In the genomic region with DNA sequence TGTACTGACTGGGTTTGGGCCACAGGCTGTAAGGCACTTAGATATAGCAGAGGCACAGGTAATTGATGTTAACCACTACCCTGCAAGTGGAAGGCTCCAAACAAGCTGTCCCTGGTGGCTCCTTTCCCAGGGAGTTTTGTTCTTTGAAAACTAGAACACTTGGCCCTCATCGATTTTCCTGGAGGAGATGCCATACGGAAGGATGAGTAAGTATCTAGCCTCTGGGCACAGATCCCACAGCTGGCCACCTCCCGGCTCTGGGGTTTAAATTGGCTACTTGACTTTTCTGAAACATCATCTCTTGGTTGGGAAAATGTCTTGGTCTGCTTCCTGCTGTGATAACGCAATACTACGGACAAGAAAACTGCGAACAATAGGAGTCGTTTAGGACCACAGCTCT, we compare ENCODE assay signal across 21 mouse cellular contexts. TPM values are rescaled to one million over a fixed set of nuclear protein-coding genes. Genes with fewer than 3 reads are reported as not detected.
A peak's percentile ranks its signal among the peaks of the same experiment; 100 is the strongest.
DNase-seq lines count a peak whose midpoint lies in the region; TF ChIP-seq lines count a peak whose summit lies in the region.
"Had no signal": no experiment of that assay in that cellular context is flagged by ENCODE, and none has a peak within 500 bp of the region (broad histone marks: within the 10 kb centered on the region; RNA-seq: fewer than 3 reads in every experiment).

No protein-coding gene starts in this region.

- TF ChIP-seq CTCF in gastrocnemius, adult 2 months (IDR thresholded peaks at IDR 0.05), result no peak

- H3K27ac ChIP-seq in gastrocnemius, adult 2 months, result no peak overlapping the region
- H3K27ac ChIP-seq: embryonic facial prominence, embryonic 12.5 days; forebrain, embryonic 12.5 days; heart, adult 2 months; heart, embryonic 15.5 days; hindbrain, embryonic 14.5 days; intestine, embryonic 15.5 days had no signal

- H3K4me3 ChIP-seq in gastrocnemius, adult 2 months, result no peak overlapping the region
- H3K4me3 ChIP-seq: embryonic facial prominence, embryonic 12.5 days; forebrain, embryonic 12.5 days; heart, adult 2 months; heart, embryonic 15.5 days; intestine, embryonic 15.5 days had no signal

- intact Hi-C loops in gastrocnemius, adult 2 months (cut with DNase I), result no loop called here
- intact Hi-C loops in gastrocnemius, postnatal 36 days (cut with DNase I), result no loop called here

- peak; percentile 43 for DNase-seq in gastrocnemius, adult 18-20 months (ENCODE audit: low spot score)
- DNase-seq in gastrocnemius, postnatal 4 days (ENCODE audit: low spot score in 2 of 2), result no peak
- peak; percentile 44 for DNase-seq in MN1 (ENCODE audit: low spot score)
- DNase-seq in gastrocnemius, adult 2 months, result peak; percentile 75
- DNase-seq in gastrocnemius, postnatal 36 days, result peak; percentile 39 to 44
- no peak for DNase-seq in kidney, adult 8-10 months
- no peak for DNase-seq in right cerebral cortex, adult 2 months (ENCODE audit: low spot score in 2 of 2)
- DNase-seq in yolk sac, embryonic 10.5 days (ENCODE audit: low spot score), result no peak
- DNase-seq: adrenal gland, adult 8-10 months; adrenal gland, postnatal 36 days; cerebellum, adult 11 months; cerebellum, adult 8-10 months; cerebellum, postnatal 25 days; heart, adult 2 months; heart, postnatal 14 days; kidney, adult 18-20 months had no signal

RNA-seq across cellular contexts. Expression of a gene that starts 25.0 kb away (rescaled TPM):
- total RNA-seq in gastrocnemius, adult 18-20 months (2021), result 10 to 100 TPM; 52.0 to 54.8 TPM
- total RNA-seq in gastrocnemius, postnatal 4 days (2021), result 10 to 100 TPM; 95.0 to 95.4 TPM
- total RNA-seq in gastrocnemius, adult 2 months (2021), result 10 to 100 TPM; 59.8 to 69.4 TPM
- 10 to 100 TPM; 64.7 to 76.9 TPM for total RNA-seq in gastrocnemius, postnatal 36 days (2021)

RNA-seq across cellular contexts. Expression of a gene that starts 28.1 kb away (rescaled TPM):
- total RNA-seq in gastrocnemius, adult 18-20 months (2021), result 10 to 100 TPM; 51.0 to 57.7 TPM
- total RNA-seq in gastrocnemius, postnatal 4 days (2021), result 10 to 100 TPM; 87.0 to 90.8 TPM
- total RNA-seq in gastrocnemius, adult 2 months (2021), result 10 to 100 TPM; 55.5 to 67.5 TPM
- total RNA-seq in gastrocnemius, postnatal 36 days (2021), result 10 to 100 TPM; 56.4 to 63.1 TPM

Comparison
In these comparisons a context has a peak if more than half of its experiments do, and no peak if none do; other contexts are left out.
1. DNase-seq: peak in gastrocnemius, adult 18-20 months (single experiment), MN1 (single experiment), gastrocnemius, adult 2 months (single experiment) and gastrocnemius, postnatal 36 days (2 of 2); none in gastrocnemius, postnatal 4 days (0 of 2), kidney, adult 8-10 months (0 of 2), right cerebral cortex, adult 2 months (0 of 2) and yolk sac, embryonic 10.5 days (single experiment).